Mouse (Mus musculus) heart, postnatal 25 days (tissue): ENCODE measurements around the gene Cenpf. TPM values are rescaled to one million over a fixed set of nuclear protein-coding genes. Genes with fewer than 3 reads are reported as not detected.
A peak's percentile ranks its signal among the peaks of the same experiment; 100 is the strongest.

ENCODE experiments used
- DNase-seq: peaks from one replicate; pipeline ENCODE4 v3.0.0; 2022; ENCODE audit warnings: low spot score
- intact Hi-C: fragments of 180-260 bp; cut with DNase I; formaldehyde crosslinking; loops from one replicate; pipeline ENCODE4 v1.15.1; 2025
- total RNA-seq, 2 experiments: library from RNA; stranded (reverse); gene quantifications; 2 replicates each; pipeline ENCODE4 v1.2.3; 2021

The Cenpf gene
- total RNA-seq, 2 experiments from 2014 or later = 2.5 to 5.2 TPM

GRCm38 (mm10) chr1:189644700-189645345 is 43.1 kb downstream of the Cenpf start:
- no peak for DNase-seq
- intact Hi-C loops = no loop called here

GRCm38 (mm10) chr1:189639581-189639980 is 48.3 kb downstream of the Cenpf start:
- intact Hi-C loops = no loop called here
- no peak for DNase-seq

DNA sequence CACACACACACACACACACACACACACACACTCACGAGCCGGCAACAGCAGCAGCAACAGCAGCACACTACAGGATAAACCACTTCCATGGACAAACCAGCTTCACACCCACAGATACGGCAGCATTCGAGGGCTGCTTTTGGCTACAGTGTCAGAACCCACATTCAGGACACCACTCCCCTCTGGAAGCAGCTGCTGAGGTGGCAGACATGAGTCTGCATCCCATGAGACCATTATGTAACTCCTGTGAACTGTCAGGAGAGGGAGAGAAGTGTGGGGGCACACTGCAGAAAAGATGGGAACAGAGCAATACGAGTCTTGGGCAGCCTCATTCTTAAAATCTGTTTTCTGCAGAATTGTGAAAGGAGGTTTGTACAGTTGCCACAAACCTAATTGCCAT is 54.1 kb downstream of the Cenpf start:
- intact Hi-C loops = no loop called here
- no peak for DNase-seq

GRCm38 (mm10) chr1:189631906-189632675 is 55.8 kb downstream of the Cenpf start:
- no peak for DNase-seq
- intact Hi-C loops = no loop called here

- intact Hi-C loops = no loop called here
- DNase-seq = no peak
Observed at GRCm38 (mm10) chr1:189630026-189630425, 57.9 kb downstream of the Cenpf start.

- intact Hi-C loops = loop anchor here (5.0 kb wide), 1 partner anchor 601 kb away; no protein-coding TSS in a partner anchor
- peak; percentile 23 for DNase-seq
Observed at GRCm38 (mm10) chr1:189627976-189628768, 59.7 kb downstream of the Cenpf start.

DNA sequence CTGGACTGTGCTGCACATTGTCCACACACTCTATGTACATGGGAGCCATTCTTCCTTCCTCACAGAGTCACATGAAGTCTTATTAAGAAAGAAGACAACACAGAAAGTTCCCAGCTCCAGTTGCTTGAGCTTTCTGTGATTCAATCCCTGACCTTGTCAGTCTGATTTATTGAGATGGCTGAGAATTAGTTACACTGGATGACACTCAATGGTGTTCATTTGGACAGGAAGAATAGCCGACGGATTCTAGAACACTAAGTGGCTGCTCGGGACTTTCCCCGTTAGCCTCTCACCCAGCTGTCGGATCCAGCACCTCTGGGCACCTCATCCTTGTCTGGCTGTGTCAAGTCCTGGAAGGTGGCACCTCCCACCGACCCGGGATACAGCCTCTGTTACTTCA is 63.1 kb downstream of the Cenpf start:
- intact Hi-C loops = loop anchor here (5.0 kb wide), 1 partner anchor 597 kb away; no protein-coding TSS in a partner anchor
- DNase-seq = no peak

DNA sequence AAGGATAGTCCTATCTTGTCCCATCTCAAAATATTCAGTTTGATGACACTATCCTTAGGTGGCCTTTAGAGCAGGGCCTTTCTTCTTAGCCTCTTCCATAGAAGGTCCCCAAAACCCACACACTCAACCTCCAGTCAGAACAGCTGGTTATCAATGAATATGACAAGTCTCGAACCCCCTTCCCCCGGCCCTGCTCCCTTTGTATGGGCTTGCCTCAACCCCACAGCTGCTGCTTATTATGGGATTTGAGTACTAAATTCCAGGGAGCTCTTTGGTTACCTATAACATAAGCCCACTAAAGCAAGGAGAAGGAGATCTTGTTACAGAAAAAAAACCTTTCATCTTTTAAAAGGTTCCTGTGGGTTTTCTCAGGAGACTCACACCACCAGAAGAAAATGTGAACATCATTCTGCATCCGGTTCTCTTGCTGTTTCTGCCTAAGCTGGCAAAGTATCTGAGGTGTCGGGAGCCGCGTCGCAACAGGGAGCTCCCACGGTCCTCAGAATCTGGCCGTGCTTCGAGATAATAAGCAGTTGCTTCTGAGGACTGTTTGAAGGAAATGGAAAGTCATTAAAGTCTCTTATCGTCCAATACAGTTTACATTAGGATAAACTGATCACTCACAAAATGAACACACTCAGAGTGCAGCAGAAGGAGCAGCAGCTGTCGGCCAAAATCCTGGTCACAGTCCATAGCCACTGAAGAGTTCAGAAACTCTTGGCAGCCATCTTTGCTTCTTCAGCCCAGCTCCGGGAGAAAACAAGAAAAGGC is 68.7 kb downstream of the Cenpf start:
- intact Hi-C loops = no loop called here
- DNase-seq = no peak

- DNase-seq = no peak
- intact Hi-C loops = no loop called here
Observed at GRCm38 (mm10) chr1:189617381-189617780, 70.5 kb downstream of the Cenpf start.

GRCm38 (mm10) chr1:189615246-189615645 is 72.6 kb downstream of the Cenpf start:
- peak; percentile 4 for DNase-seq
- intact Hi-C loops = no loop called here

DNA sequence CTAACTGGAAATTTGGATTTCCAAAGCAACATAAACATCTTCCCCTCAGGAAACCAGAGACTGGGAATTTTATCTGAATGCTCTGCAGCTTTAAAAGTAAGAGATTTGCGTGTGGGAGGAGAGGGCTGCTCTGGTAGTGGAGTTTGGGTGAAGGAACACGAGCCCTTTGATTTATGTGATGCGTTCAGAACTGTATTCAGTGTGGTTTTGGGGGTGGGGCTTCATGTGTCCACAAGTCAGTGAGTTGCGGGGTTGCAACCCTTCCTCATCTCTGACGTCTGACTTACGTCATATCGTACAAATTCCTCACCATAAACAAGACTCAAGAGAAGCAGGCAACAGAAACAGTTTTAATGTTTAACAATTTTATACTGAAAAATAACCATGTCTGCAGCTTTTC is 74.8 kb downstream of the Cenpf start:
- no peak for DNase-seq
- intact Hi-C loops = no loop called here

GRCm38 (mm10) chr1:189611775-189612174 is 76.1 kb downstream of the Cenpf start:
- DNase-seq = no peak

DNA sequence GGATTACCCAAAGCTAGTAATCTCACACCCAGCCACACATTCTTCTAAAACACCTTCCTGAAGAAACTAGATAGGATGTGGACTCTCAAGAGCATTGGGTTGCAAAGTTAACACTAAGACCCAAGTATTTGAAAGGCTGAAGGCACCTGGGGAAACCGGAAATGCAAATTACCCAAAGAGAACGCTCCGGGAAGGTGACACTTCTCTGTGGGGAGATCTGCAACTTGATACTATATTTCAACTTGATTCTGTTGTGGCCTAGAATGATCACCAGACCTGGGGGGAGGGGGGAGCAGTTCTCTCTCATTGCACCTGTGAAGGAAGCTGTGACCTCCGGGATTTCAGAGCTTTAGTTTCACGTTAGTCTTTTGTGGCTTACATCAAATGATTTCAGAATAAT is 79.2 kb downstream of the Cenpf start:
- no peak for DNase-seq
- intact Hi-C loops = no loop called here

More at GRCm38 (mm10) chr1:189611775-189612174, 76.1 kb downstream of the Cenpf start:
- intact Hi-C loops = no loop called here

DNA sequence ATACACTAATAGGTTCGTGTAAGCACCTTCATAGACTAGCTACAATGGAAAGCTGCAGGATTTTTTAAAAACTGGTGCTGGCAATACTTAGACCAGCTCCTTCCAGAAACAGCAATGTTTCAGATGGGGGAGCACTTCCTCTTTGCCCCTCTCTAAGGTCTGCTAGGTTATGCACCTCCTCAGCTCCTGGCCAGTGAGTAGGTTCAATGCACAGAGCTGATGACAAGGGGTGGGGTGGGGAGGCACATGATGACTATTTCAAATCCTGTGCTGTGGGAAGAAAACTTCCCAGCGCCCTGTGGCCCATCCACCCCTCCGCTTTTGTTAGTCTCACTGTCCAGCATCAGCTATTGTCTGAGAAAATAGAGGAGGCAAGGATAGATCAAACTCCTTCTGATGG is 79.8 kb downstream of the Cenpf start:
- no peak for DNase-seq
- intact Hi-C loops = no loop called here

DNA sequence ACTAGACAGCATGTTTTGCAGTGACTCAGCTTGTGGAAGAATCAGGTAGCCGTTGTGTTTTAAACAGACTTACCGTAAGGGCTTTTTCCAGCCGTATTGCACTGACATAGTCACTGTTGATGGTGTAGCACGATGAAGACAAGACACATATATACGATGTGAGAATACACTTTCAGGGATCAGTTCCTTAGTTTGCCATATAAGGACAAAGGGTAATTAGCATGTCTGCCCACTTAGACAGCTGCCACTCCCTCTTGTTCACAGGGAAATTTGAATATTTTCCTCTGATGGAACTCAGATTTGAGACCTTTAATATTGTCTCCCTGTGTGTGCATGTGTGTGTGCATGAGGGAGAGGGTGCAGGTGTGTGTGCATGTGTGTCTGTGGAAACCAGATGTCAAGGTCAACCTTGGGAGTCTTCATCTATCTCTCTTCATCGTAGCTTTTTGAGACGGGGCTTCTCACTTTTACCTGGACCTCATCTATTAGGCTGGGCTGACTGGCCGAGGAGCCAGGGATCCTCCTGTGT is 82.2 kb downstream of the Cenpf start:
- intact Hi-C loops = no loop called here
- no peak for DNase-seq

GRCm38 (mm10) chr1:189597096-189597495 is 90.8 kb downstream of the Cenpf start:
- intact Hi-C loops = no loop called here
- no peak for DNase-seq
